Mouse (Mus musculus) kidney, embryonic 14.5 days (tissue): ENCODE measurements around the gene Fam53b. TPM values are rescaled to one million over a fixed set of nuclear protein-coding genes. Genes with fewer than 3 reads are reported as not detected.
A peak's percentile ranks its signal among the peaks of the same experiment; 100 is the strongest.

Experiments used
- ATAC-seq: fragments of 200-750 bp; cut with Nextera tagmentation; 2 replicates; pipeline ENCODE4 v1.8.0; 2017; ENCODE audit warnings: moderate number of reproducible peaks, mild to moderate bottlenecking, moderate TSS enrichment, moderate library complexity; ENCODE audit not compliant: low FRiP score, low TSS enrichment
- H3K27ac ChIP-seq: fragments of 300-500 bp; sonication (generic); 2 replicates; pipeline ENCODE4 v1.5.1; 2014; ENCODE audit warnings: low read depth, mild to moderate bottlenecking, low read length, moderate library complexity, mixed read lengths
- H3K27me3 ChIP-seq: fragments of 300-500 bp; sonication (generic); 2 replicates; pipeline ENCODE4 v1.6.1; 2014; ENCODE audit warnings: mild to moderate bottlenecking, low read length; ENCODE audit not compliant: control insufficient read depth, insufficient read depth
- H3K36me3 ChIP-seq: fragments of 300-500 bp; sonication (generic); 2 replicates; pipeline ENCODE4 v1.6.1; 2014; ENCODE audit warnings: low read length, mixed read lengths; ENCODE audit not compliant: control insufficient read depth, insufficient read depth
- H3K4me1 ChIP-seq: fragments of 300-500 bp; sonication (generic); 2 replicates; pipeline ENCODE4 v1.6.1; 2014; ENCODE audit warnings: low read length, mixed read lengths; ENCODE audit not compliant: control insufficient read depth, insufficient read depth
- H3K4me2 ChIP-seq: fragments of 300-500 bp; sonication (generic); replicated peaks from 2 replicates; pipeline ENCODE4 v1.6.1; 2014; ENCODE audit warnings: low read depth, mild to moderate bottlenecking, low read length
- H3K4me3 ChIP-seq: fragments of 300-500 bp; sonication (generic); 2 replicates; pipeline ENCODE4 v1.5.1; 2014; ENCODE audit warnings: mild to moderate bottlenecking, low read length
- H3K9ac ChIP-seq: fragments of 300-500 bp; sonication (generic); 2 replicates; pipeline ENCODE4 v1.6.1; 2014; ENCODE audit warnings: low read depth, mild to moderate bottlenecking, low read length, moderate library complexity
- H3K9me3 ChIP-seq: fragments of 300-500 bp; sonication (generic); 2 replicates; pipeline ENCODE4 v1.6.1; 2016; ENCODE audit warnings: low read length; ENCODE audit not compliant: control insufficient read depth
- WGBS: fragments of 180-500 bp; shearing (Covaris S2); extraction: QIAGEN DNeasy Blood & Tissue Kit; methylation state at CpG from one replicate; pipeline ENCODE4 v1.1.7; 2014; 5-methylcytosine and 5-hydroxymethylcytosine counted together
- polyA plus RNA-seq: library from polyadenylated mRNA; unstranded; fragments of >200 nt; fragmentation: Nextera tagmentation; extraction: Ambion mirVana; gene quantifications from 2 replicates; pipeline ENCODE4 v1.2.1, GENCODE M21; 2014

Fam53b gene
- polyA plus RNA-seq, 1 experiment from 2014 or later, result 22.1 TPM

GRCm38 (mm10) chr7:132759405-132759891, 54.2 kb downstream of the Fam53b start:
- no peak for ATAC-seq
- 92% methylated on average over 22 of the region's 22 CpGs for WGBS

GRCm38 (mm10) chr7:132758875-132759274, 54.8 kb downstream of the Fam53b start:
- peaks cover 9% of the 10 kb centered on the region; the same call in 1 of the 2 replicates for H3K4me1 ChIP-seq
- H3K9ac ChIP-seq, result no peak overlapping the region
- H3K4me2 ChIP-seq, result no peak overlapping the region
- no peak overlapping the region for H3K27ac ChIP-seq
- H3K36me3 ChIP-seq, result peaks cover 27% of the 10 kb centered on the region
- H3K4me3 ChIP-seq, result no peak overlapping the region
- no peak for ATAC-seq
- no peaks in the 10 kb centered on the region for H3K9me3 ChIP-seq
- H3K27me3 ChIP-seq, result no peaks in the 10 kb centered on the region
- WGBS, result 62% methylated on average over 5 of the region's 5 CpGs

More at GRCm38 (mm10) chr7:132759405-132759891, 54.2 kb downstream of the Fam53b start:
- Histone ChIP-seq H3K4me2 (no peak overlapping the region), H3K9ac (no peak overlapping the region; the same call in 1 of the 2 replicates), H3K36me3 (peaks cover 30% of the 10 kb centered on the region), H3K4me3 (no peak overlapping the region), H3K27ac (no peak overlapping the region), H3K4me1 (peaks cover 6% of the 10 kb centered on the region; the same call in 1 of the 2 replicates), H3K27me3 (no peaks in the 10 kb centered on the region), H3K9me3 (no peaks in the 10 kb centered on the region)

- Histone ChIP-seq H3K27me3 (no peaks in the 10 kb centered on the region), H3K27ac (no peak overlapping the region), H3K4me2 (no peak overlapping the region), H3K9ac (no peak overlapping the region), H3K4me1 (peaks cover 9% of the 10 kb centered on the region; the same call in 1 of the 2 replicates), H3K4me3 (no peak overlapping the region), H3K36me3 (peaks cover 24% of the 10 kb centered on the region), H3K9me3 (no peaks in the 10 kb centered on the region)
- 91% methylated on average over 5 of the region's 5 CpGs for WGBS
- no peak for ATAC-seq
Observed at GRCm38 (mm10) chr7:132756325-132756724, 57.4 kb downstream of the Fam53b start.

GRCm38 (mm10) chr7:132754389-132754750, 59.3 kb downstream of the Fam53b start:
- Histone ChIP-seq H3K9ac (no peak overlapping the region), H3K4me1 (peaks cover 9% of the 10 kb centered on the region; the same call in 1 of the 2 replicates), H3K4me2 (no peak overlapping the region)

GRCm38 (mm10) chr7:132753518-132754388, 59.9 kb downstream of the Fam53b start:
- ATAC-seq, result no peak
- Histone ChIP-seq H3K9me3 (no peaks in the 10 kb centered on the region), H3K4me1 (peaks cover 9% of the 10 kb centered on the region; the same call in 1 of the 2 replicates), H3K4me3 (no peak overlapping the region), H3K27me3 (no peaks in the 10 kb centered on the region), H3K36me3 (peaks cover 13% of the 10 kb centered on the region), H3K27ac (peak overlapping the region; percentile 12; the same call in 1 of the 2 replicates), H3K4me2 (no peak overlapping the region), H3K9ac (no peak overlapping the region)
- WGBS, result 61% methylated on average over 4 of the region's 4 CpGs

More at GRCm38 (mm10) chr7:132754389-132754750, 59.3 kb downstream of the Fam53b start:
- H3K27me3 ChIP-seq, result no peaks in the 10 kb centered on the region
- 42% methylated on average over 3 of the region's 3 CpGs for WGBS
- H3K4me3 ChIP-seq, result no peak overlapping the region
- peak overlapping the region; percentile 12; the same call in 1 of the 2 replicates for H3K27ac ChIP-seq
- H3K36me3 ChIP-seq, result peaks cover 18% of the 10 kb centered on the region
- no peaks in the 10 kb centered on the region for H3K9me3 ChIP-seq
- ATAC-seq, result no peak

GRCm38 (mm10) chr7:132751716-132752115, 62.0 kb downstream of the Fam53b start:
- Histone ChIP-seq H3K27me3 (no peaks in the 10 kb centered on the region), H3K4me3 (no peak overlapping the region), H3K9me3 (no peaks in the 10 kb centered on the region), H3K4me2 (no peak overlapping the region), H3K4me1 (peaks cover 9% of the 10 kb centered on the region; the same call in 1 of the 2 replicates), H3K9ac (no peak overlapping the region), H3K36me3 (peaks cover 3% of the 10 kb centered on the region), H3K27ac (no peak overlapping the region)
- ATAC-seq, result no peak
- 79% methylated on average over 2 of the region's 2 CpGs for WGBS

- H3K4me3 ChIP-seq, result no peak overlapping the region
- 95% methylated on average over 11 of the region's 11 CpGs for WGBS
- H3K36me3 ChIP-seq, result no peaks in the 10 kb centered on the region; the same call in 1 of the 2 replicates
- H3K4me1 ChIP-seq, result peaks cover 4% of the 10 kb centered on the region; the same call in 1 of the 2 replicates
- no peaks in the 10 kb centered on the region for H3K27me3 ChIP-seq
- no peak overlapping the region for H3K27ac ChIP-seq
- H3K9ac ChIP-seq, result no peak overlapping the region
- H3K4me2 ChIP-seq, result no peak overlapping the region
- no peak for ATAC-seq
- no peaks in the 10 kb centered on the region for H3K9me3 ChIP-seq
Observed at GRCm38 (mm10) chr7:132749504-132749903, 64.2 kb downstream of the Fam53b start.

- Histone ChIP-seq H3K4me1 (no peaks in the 10 kb centered on the region), H3K27me3 (no peaks in the 10 kb centered on the region), H3K36me3 (no peaks in the 10 kb centered on the region; the same call in 1 of the 2 replicates), H3K4me3 (no peak overlapping the region), H3K9ac (no peak overlapping the region), H3K4me2 (no peak overlapping the region), H3K27ac (no peak overlapping the region), H3K9me3 (no peaks in the 10 kb centered on the region)
- WGBS, result 86% methylated on average over 3 of the region's 3 CpGs
- ATAC-seq, result no peak
Observed at GRCm38 (mm10) chr7:132748076-132748769, 65.5 kb downstream of the Fam53b start.
